Mouse (Mus musculus): ENCODE measurements at regions not wholly inside any gene's neighbourhood (a gene's known extent, or its start where the extent isn't known, plus 50 kb on each side); places are given as distances from the start of the nearest gene placed in this dataset.

- no peak for DNase-seq (ENCODE audit: low read depth, low spot score)
- TF ChIP-seq EP300 (IDR thresholded peaks at IDR 0.05; ENCODE audit: low read depth in 1 of 2, low read length in 2 of 2) = peak in 1 of 2 experiments; percentile 29; a peak in 2 of 4 replicates
- TF ChIP-seq SMC3 (IDR thresholded peaks at IDR 0.05; ENCODE audit: low read depth, low read length) = no peak
- peak; percentile 91 for TF ChIP-seq ZNF384 (IDR thresholded peaks at IDR 0.05; ENCODE audit: low read depth, low read length)
- no peaks in the 10 kb centered on the region for H3K79me2 ChIP-seq (ENCODE audit: control insufficient read depth, insufficient read depth, low read length, poor library complexity)
- no peaks in the 10 kb centered on the region for H3K9me3 ChIP-seq (replicated peaks; ENCODE audit: insufficient read depth, low read length)
- no peak overlapping the region for H3K9ac ChIP-seq (ENCODE audit: control insufficient read depth, low read depth, low read length, poor library complexity, severe bottlenecking)
- H3K36me3 ChIP-seq (ENCODE audit: control insufficient read depth in 1 of 2, insufficient read depth in 2 of 2, low read length in 2 of 2) = peaks cover 0 to 18% of the 10 kb centered on the region in 2 experiments; a peak in 2 of 4 replicates
- H3K4me1 ChIP-seq (ENCODE audit: control insufficient read depth in 1 of 2, insufficient read depth in 2 of 2, low read length in 2 of 2) = peaks cover 2 to 8% of the 10 kb centered on the region in 2 experiments; a peak in 3 of 4 replicates
- H3K27me3 ChIP-seq (ENCODE audit: control insufficient read depth in 1 of 2, insufficient read depth in 2 of 2, low read length in 2 of 2) = no peaks in the 10 kb centered on the region
- H3K4me3 ChIP-seq (ENCODE audit: control insufficient read depth in 1 of 2, insufficient read depth in 1 of 2, low read depth in 2 of 2, low read length in 2 of 2) = no peak overlapping the region
- no peak overlapping the region for H3K27ac ChIP-seq (ENCODE audit: control insufficient read depth, low read depth, low read length)
Measured at GRCm38 (mm10) chr15:62264183-62264582, 1341.4 kb upstream of the A1bg start.

GRCm38 (mm10) chr15:62262487-62262886 lies 1339.7 kb upstream of the A1bg start:
- Histone ChIP-seq H3K36me3 (ENCODE audit: control insufficient read depth in 1 of 2, insufficient read depth in 2 of 2, low read length in 2 of 2) (peaks cover 0 to 18% of the 10 kb centered on the region in 2 experiments; a peak in 2 of 4 replicates), H3K4me3 (ENCODE audit: control insufficient read depth in 1 of 2, insufficient read depth in 1 of 2, low read depth in 2 of 2, low read length in 2 of 2) (no peak overlapping the region), H3K27me3 (ENCODE audit: control insufficient read depth in 1 of 2, insufficient read depth in 2 of 2, low read length in 2 of 2) (no peaks in the 10 kb centered on the region), H3K79me2 (ENCODE audit: control insufficient read depth, insufficient read depth, low read length, poor library complexity) (no peaks in the 10 kb centered on the region), H3K4me1 (ENCODE audit: control insufficient read depth in 1 of 2, insufficient read depth in 2 of 2, low read length in 2 of 2) (peaks cover 2 to 8% of the 10 kb centered on the region in 2 experiments; a peak in 3 of 4 replicates), H3K27ac (ENCODE audit: control insufficient read depth, low read depth, low read length) (no peak overlapping the region), H3K9ac (ENCODE audit: control insufficient read depth, low read depth, low read length, poor library complexity, severe bottlenecking) (no peak overlapping the region), H3K9me3 (replicated peaks; ENCODE audit: insufficient read depth, low read length) (no peaks in the 10 kb centered on the region)
- no peak for DNase-seq (ENCODE audit: low read depth, low spot score)
- TF ChIP-seq E2F4 (IDR thresholded peaks at IDR 0.05; ENCODE audit: borderline replicate concordance, low read depth, low read length) (no peak), ZKSCAN1 (IDR thresholded peaks at IDR 0.05; ENCODE audit: low read depth, low read length) (no peak), MAZ (IDR thresholded peaks at IDR 0.05; ENCODE audit: low read depth, low read length) (no peak), KAT2A (conservative IDR thresholded peaks at IDR 0.05; ENCODE audit: low read depth, low read length) (no peak), NELFE (IDR thresholded peaks at IDR 0.05; ENCODE audit: low read depth, low read length) (no peak), USF2 (IDR thresholded peaks at IDR 0.05; ENCODE audit: borderline replicate concordance in 1 of 2, insufficient read depth in 1 of 2, low read depth in 1 of 2, low read length in 2 of 2) (no peak), ELF1 (IDR thresholded peaks at IDR 0.05; ENCODE audit: low read depth, low read length) (no peak), MYC (IDR thresholded peaks at IDR 0.05; ENCODE audit: low read depth, low read length) (no peak), TBP (IDR thresholded peaks at IDR 0.05; ENCODE audit: low read depth, low read length) (no peak), GATA1 (IDR thresholded peaks at IDR 0.05; ENCODE audit: low read depth, low read length) (no peak), SIN3A (IDR thresholded peaks at IDR 0.05; ENCODE audit: low read length) (no peak), MEF2A (IDR thresholded peaks at IDR 0.05; ENCODE audit: extremely low read depth, insufficient replicate concordance, low read depth, low read length, poor library complexity, severe bottlenecking) (no peak), POLR2AphosphoS2 (IDR thresholded peaks at IDR 0.05; ENCODE audit: low read length) (no peak), ZC3H11A (IDR thresholded peaks at IDR 0.05; ENCODE audit: low read depth, low read length) (no peak), ETS1 (IDR thresholded peaks at IDR 0.05; ENCODE audit: low read depth, low read length) (no peak), MAFK (IDR thresholded peaks at IDR 0.05; ENCODE audit: borderline replicate concordance, low read depth, low read length) (no peak), NRF1 (IDR thresholded peaks at IDR 0.05; ENCODE audit: insufficient read depth, low read depth, low read length, poor library complexity, severe bottlenecking) (no peak), ZMIZ1 (IDR thresholded peaks at IDR 0.05; ENCODE audit: low read depth, low read length) (no peak)
